Mouse (Mus musculus): ENCODE measurements around the gene Osbpl5.

GRCm38 (mm10) chr7:143726396-143726795, 30.4 kb downstream of the Osbpl5 start:
- TF ChIP-seq POLR2A (IDR thresholded peaks at IDR 0.05; ENCODE audit: low read depth, low read length) (no peak), CTCF (IDR thresholded peaks at IDR 0.05; ENCODE audit: extremely low read depth, insufficient read length, insufficient replicate concordance, low read depth, low read length) (no peak)

Data from small intestine, adult 2 months (tissue).